Mouse (Mus musculus) left cerebral cortex, postnatal 10 days (tissue): ENCODE measurements around the gene Arhgap1. TPM values are rescaled to one million over a fixed set of nuclear protein-coding genes. Genes with fewer than 3 reads are reported as not detected.

Experiments
- DNase-seq, 2 experiments: peaks; one replicate each; pipeline ENCODE4 v3.0.0; 2021 to 2022; ENCODE audit warnings: low spot score in 2 of 2, mixed read lengths in 1 of 2; ENCODE audit errors: extremely low spot score in 1 of 2
- intact Hi-C: fragments of 180-260 bp; cut with DNase I; formaldehyde crosslinking; loops from one replicate; pipeline ENCODE4 v1.15.1; 2025
- total RNA-seq, 2 experiments: library from RNA; stranded (reverse); gene quantifications; 2 replicates each; pipeline ENCODE4 v1.2.3; 2021

Gene Arhgap1
- total RNA-seq, 2 experiments from 2014 or later = 80.2 to 81.5 TPM

GRCm38 (mm10) chr2:91644021-91644420 is 5.6 kb upstream of the Arhgap1 start:
- DNase-seq = no peak
- intact Hi-C loops = no loop called here

GRCm38 (mm10) chr2:91645354-91645753 is 4.3 kb upstream of the Arhgap1 start:
- intact Hi-C loops = no loop called here
- no peak for DNase-seq

- intact Hi-C loops = no loop called here
- DNase-seq = no peak
Observed at GRCm38 (mm10) chr2:91645811-91646210, 3.8 kb upstream of the Arhgap1 start.

GRCm38 (mm10) chr2:91646733-91647132 is 2.9 kb upstream of the Arhgap1 start:
- intact Hi-C loops = no loop called here

GRCm38 (mm10) chr2:91649152-91649551 is 508 bp upstream of the Arhgap1 start:
- intact Hi-C loops = no loop called here

More at GRCm38 (mm10) chr2:91646733-91647132, 2.9 kb upstream of the Arhgap1 start:
- DNase-seq = peak in 1 of 2 experiments; percentile 67

GRCm38 (mm10) chr2:91650360-91650995 is 818 bp downstream of the Arhgap1 start:
- DNase-seq = no peak
- intact Hi-C loops = no loop called here

More at GRCm38 (mm10) chr2:91649152-91649551, 508 bp upstream of the Arhgap1 start:
- DNase-seq = no peak

- intact Hi-C loops = no loop called here
- DNase-seq = no peak
Observed at GRCm38 (mm10) chr2:91651458-91652258, 2.0 kb downstream of the Arhgap1 start.

GRCm38 (mm10) chr2:91652863-91653262 is 3.2 kb downstream of the Arhgap1 start:
- no peak for DNase-seq
- intact Hi-C loops = no loop called here

GRCm38 (mm10) chr2:91655388-91655787 is 5.7 kb downstream of the Arhgap1 start:
- DNase-seq = no peak
- intact Hi-C loops = no loop called here

- intact Hi-C loops = no loop called here
- DNase-seq = no peak
Observed at GRCm38 (mm10) chr2:91655827-91656226, 6.2 kb downstream of the Arhgap1 start.

- intact Hi-C loops = no loop called here
- DNase-seq = no peak
Observed at GRCm38 (mm10) chr2:91656774-91657173, 7.1 kb downstream of the Arhgap1 start.

- intact Hi-C loops = no loop called here
- DNase-seq = no peak
Observed at GRCm38 (mm10) chr2:91659657-91660056, 10.0 kb downstream of the Arhgap1 start.

GRCm38 (mm10) chr2:91660981-91661380 is 11.3 kb downstream of the Arhgap1 start:
- intact Hi-C loops = no loop called here

GRCm38 (mm10) chr2:91664780-91665179 is 15.1 kb downstream of the Arhgap1 start:
- no peak for DNase-seq
- intact Hi-C loops = no loop called here

More at GRCm38 (mm10) chr2:91660981-91661380, 11.3 kb downstream of the Arhgap1 start:
- no peak for DNase-seq

GRCm38 (mm10) chr2:91666386-91666910 is 16.8 kb downstream of the Arhgap1 start:
- DNase-seq = no peak
- intact Hi-C loops = no loop called here

- DNase-seq = no peak
- intact Hi-C loops = no loop called here
Observed at GRCm38 (mm10) chr2:91667747-91668146, 18.1 kb downstream of the Arhgap1 start.

- intact Hi-C loops = no loop called here
- no peak for DNase-seq
Observed at GRCm38 (mm10) chr2:91669326-91669725, 19.7 kb downstream of the Arhgap1 start.

GRCm38 (mm10) chr2:91670038-91670437 is 20.4 kb downstream of the Arhgap1 start:
- no peak for DNase-seq
- intact Hi-C loops = loop anchor here (10.0 kb wide), 1 partner anchor 255 kb away; the partner anchor contains the start of gene Chrm4

- intact Hi-C loops = loop anchor here (10.0 kb wide), 1 partner anchor 251 kb away; the partner anchor contains the start of gene Chrm4
- DNase-seq = no peak
Observed at GRCm38 (mm10) chr2:91673587-91673986, 23.9 kb downstream of the Arhgap1 start.

- intact Hi-C loops = loop anchor here (10.0 kb wide), 1 partner anchor 250 kb away; the partner anchor contains the start of gene Chrm4
- DNase-seq = no peak
Observed at GRCm38 (mm10) chr2:91674895-91675294, 25.2 kb downstream of the Arhgap1 start.
